Mouse (Mus musculus) midbrain, embryonic 11.5 days (tissue): ENCODE data around the gene Epsti1. TPM values are rescaled to one million over a fixed set of nuclear protein-coding genes. Genes with fewer than 3 reads are reported as not detected.

Experiments used
- ATAC-seq: fragments of 200-750 bp; cut with Nextera tagmentation; 2 replicates; pipeline ENCODE4 v1.8.0; 2017; ENCODE audit warnings: moderate TSS enrichment, moderate library complexity; ENCODE audit not compliant: low FRiP score
- DNase-seq: peaks from one replicate; pipeline ENCODE4 v3.0.0; 2015; ENCODE audit warnings: low spot score; ENCODE audit errors: missing footprints
- H3K27ac ChIP-seq: fragments of 300-500 bp; sonication (generic); 2 replicates; pipeline ENCODE4 v1.5.1; 2014; ENCODE audit warnings: low read depth, low read length
- H3K27me3 ChIP-seq: fragments of 300-500 bp; sonication (generic); 2 replicates; pipeline ENCODE4 v1.6.1; 2014; ENCODE audit warnings: mild to moderate bottlenecking, low read length, moderate library complexity, mixed read lengths; ENCODE audit not compliant: control insufficient read depth, insufficient read depth
- H3K36me3 ChIP-seq: fragments of 300-500 bp; sonication (generic); 2 replicates; pipeline ENCODE4 v1.6.1; 2014; ENCODE audit warnings: mild to moderate bottlenecking, low read length, moderate library complexity, mixed read lengths; ENCODE audit not compliant: control insufficient read depth, insufficient read depth
- H3K4me1 ChIP-seq: fragments of 300-500 bp; sonication (generic); 2 replicates; pipeline ENCODE4 v1.6.1; 2014; ENCODE audit warnings: low read length; ENCODE audit not compliant: control insufficient read depth, insufficient read depth
- H3K4me2 ChIP-seq: fragments of 300-500 bp; sonication (generic); 2 replicates; pipeline ENCODE4 v1.6.1; 2014; ENCODE audit warnings: mild to moderate bottlenecking, moderate library complexity
- H3K4me3 ChIP-seq: fragments of 300-500 bp; sonication (generic); 2 replicates; pipeline ENCODE4 v1.5.1; 2014; ENCODE audit warnings: low read depth, low read length
- H3K9ac ChIP-seq: fragments of 300-500 bp; sonication (generic); 2 replicates; pipeline ENCODE4 v1.6.1; 2014; ENCODE audit warnings: low read length
- H3K9me3 ChIP-seq: fragments of 300-500 bp; sonication (generic); 2 replicates; pipeline ENCODE4 v1.6.1; 2016; ENCODE audit warnings: low read length; ENCODE audit not compliant: control insufficient read depth
- WGBS: fragments of 180-500 bp; shearing (Covaris S2); extraction: QIAGEN DNeasy Blood & Tissue Kit; methylation state at CpG from one replicate; pipeline ENCODE4 v1.1.7; 2014; 5-methylcytosine and 5-hydroxymethylcytosine counted together
- polyA plus RNA-seq: library from polyadenylated mRNA; unstranded; fragments of >200 nt; fragmentation: Nextera tagmentation; extraction: Ambion mirVana; gene quantifications from 2 replicates; pipeline ENCODE4 v1.2.1, GENCODE M21; 2014

Gene Epsti1
- polyA plus RNA-seq, 1 experiment from 2014 or later, result 0.31 TPM

- Histone ChIP-seq H3K9me3 (no peaks in the 10 kb centered on the region), H3K4me1 (no peaks in the 10 kb centered on the region), H3K36me3 (no peaks in the 10 kb centered on the region), H3K4me3 (no peak overlapping the region), H3K27ac (no peak overlapping the region), H3K9ac (no peak overlapping the region), H3K27me3 (no peaks in the 10 kb centered on the region), H3K4me2 (no peak overlapping the region)
- ATAC-seq (no peak), DNase-seq (peak; percentile 77)
- 86% methylated on average over 3 of the region's 3 CpGs for WGBS
These were observed 1.5 kb upstream of the Epsti1 start for GRCm38 (mm10) chr14:77902541-77902940.

- H3K27me3 ChIP-seq, result no peaks in the 10 kb centered on the region
- H3K9me3 ChIP-seq, result no peaks in the 10 kb centered on the region
- no peak overlapping the region for H3K27ac ChIP-seq
- no peak overlapping the region for H3K4me2 ChIP-seq
- DNase-seq, result peak; percentile 59
- no peaks in the 10 kb centered on the region for H3K4me1 ChIP-seq
- H3K36me3 ChIP-seq, result no peaks in the 10 kb centered on the region
- 79% methylated on average over 5 of the region's 5 CpGs for WGBS
- H3K9ac ChIP-seq, result no peak overlapping the region
- no peak overlapping the region for H3K4me3 ChIP-seq
- ATAC-seq, result no peak
These were observed 1.4 kb downstream of the Epsti1 start for GRCm38 (mm10) chr14:77905466-77905865.

GRCm38 (mm10) chr14:77906586-77906985 is 2.5 kb downstream of the Epsti1 start:
- Histone ChIP-seq H3K27me3 (no peaks in the 10 kb centered on the region), H3K27ac (no peak overlapping the region), H3K9ac (no peak overlapping the region), H3K4me3 (no peak overlapping the region), H3K9me3 (no peaks in the 10 kb centered on the region), H3K4me1 (no peaks in the 10 kb centered on the region), H3K36me3 (no peaks in the 10 kb centered on the region), H3K4me2 (no peak overlapping the region)
- ATAC-seq (no peak), DNase-seq (peak; percentile 66)
- 88% methylated on average over 5 of the region's 5 CpGs for WGBS

GRCm38 (mm10) chr14:77915776-77916175 is 11.7 kb downstream of the Epsti1 start:
- 37% methylated on average over 5 of the region's 5 CpGs for WGBS
- Histone ChIP-seq H3K4me3 (no peak overlapping the region), H3K27me3 (no peaks in the 10 kb centered on the region), H3K9ac (no peak overlapping the region), H3K4me2 (no peak overlapping the region), H3K9me3 (no peaks in the 10 kb centered on the region), H3K36me3 (no peaks in the 10 kb centered on the region), H3K27ac (no peak overlapping the region), H3K4me1 (no peaks in the 10 kb centered on the region)
- DNase-seq (peak; percentile 84), ATAC-seq (no peak)

- Histone ChIP-seq H3K4me1 (peaks cover 4% of the 10 kb centered on the region; the same call in 1 of the 2 replicates), H3K9me3 (no peaks in the 10 kb centered on the region), H3K27me3 (no peaks in the 10 kb centered on the region), H3K4me3 (no peak overlapping the region), H3K36me3 (no peaks in the 10 kb centered on the region), H3K4me2 (no peak overlapping the region), H3K27ac (no peak overlapping the region), H3K9ac (no peak overlapping the region)
- 93% methylated on average over 8 of the region's 8 CpGs for WGBS
- no peak for ATAC-seq
- DNase-seq, result no peak
These were observed 17.6 kb downstream of the Epsti1 start for GRCm38 (mm10) chr14:77921641-77922040.

- Histone ChIP-seq H3K4me1 (peaks cover 4% of the 10 kb centered on the region; the same call in 1 of the 2 replicates), H3K4me3 (no peak overlapping the region), H3K4me2 (no peak overlapping the region), H3K9me3 (no peaks in the 10 kb centered on the region), H3K36me3 (no peaks in the 10 kb centered on the region), H3K9ac (no peak overlapping the region), H3K27ac (no peak overlapping the region), H3K27me3 (no peaks in the 10 kb centered on the region)
- ATAC-seq (no peak), DNase-seq (no peak)
- 93% methylated on average over 6 of the region's 6 CpGs for WGBS
These were observed 19.2 kb downstream of the Epsti1 start for GRCm38 (mm10) chr14:77923076-77923865.

GRCm38 (mm10) chr14:77925414-77925813 is 21.4 kb downstream of the Epsti1 start:
- 84% methylated on average over 10 of the region's 10 CpGs for WGBS
- H3K9ac ChIP-seq, result no peak overlapping the region
- no peak overlapping the region for H3K4me3 ChIP-seq
- H3K4me1 ChIP-seq, result peaks cover 4% of the 10 kb centered on the region; the same call in 1 of the 2 replicates
- DNase-seq (no peak), ATAC-seq (no peak)
- no peak overlapping the region for H3K4me2 ChIP-seq
- H3K27ac ChIP-seq, result no peak overlapping the region
- H3K36me3 ChIP-seq, result no peaks in the 10 kb centered on the region
- no peaks in the 10 kb centered on the region for H3K27me3 ChIP-seq
- no peaks in the 10 kb centered on the region for H3K9me3 ChIP-seq

- ATAC-seq, result no peak
- Histone ChIP-seq H3K9me3 (no peaks in the 10 kb centered on the region), H3K4me2 (no peak overlapping the region), H3K36me3 (no peaks in the 10 kb centered on the region), H3K4me1 (peaks cover 4% of the 10 kb centered on the region; the same call in 1 of the 2 replicates), H3K27ac (no peak overlapping the region), H3K9ac (no peak overlapping the region), H3K27me3 (no peaks in the 10 kb centered on the region), H3K4me3 (no peak overlapping the region)
- WGBS, result 52% methylated on average over 3 of the region's 3 CpGs
- DNase-seq, result peak; percentile 84
These were observed 22.7 kb downstream of the Epsti1 start for GRCm38 (mm10) chr14:77926718-77927117.

- ATAC-seq (no peak), DNase-seq (peak; percentile 94)
- H3K4me1 ChIP-seq, result no peaks in the 10 kb centered on the region
- no peak overlapping the region for H3K27ac ChIP-seq
- no peak overlapping the region for H3K4me3 ChIP-seq
- no peaks in the 10 kb centered on the region for H3K36me3 ChIP-seq
- H3K9me3 ChIP-seq, result no peaks in the 10 kb centered on the region
- no peak overlapping the region for H3K9ac ChIP-seq
- 47% methylated on average over 6 of the region's 6 CpGs for WGBS
- H3K27me3 ChIP-seq, result no peaks in the 10 kb centered on the region
- H3K4me2 ChIP-seq, result no peak overlapping the region
These were observed 24.0 kb downstream of the Epsti1 start for GRCm38 (mm10) chr14:77928021-77928420.
